Comparison of ENCODE assay signal across 1 mouse cellular context in genomic region chr3:96266132-96266710, GRCm38 (mm10).
A peak's percentile ranks its signal among the peaks of the same experiment; 100 is the strongest.
TF ChIP-seq lines count a peak whose summit lies in the region.

No protein-coding gene starts in this region.

TF ChIP-seq in CH12.LX, 34 proteins besides CTCF, POLR2A, EP300 and RAD21:
- TF ChIP-seq CHD1 (IDR thresholded peaks at IDR 0.05; ENCODE audit: low read depth, low read length): 0 out of 2 replicates have a peak, but pooled peaks have one; percentile 41
- TF ChIP-seq MAZ (IDR thresholded peaks at IDR 0.05; ENCODE audit: low read depth, low read length): no peak
